Mouse (Mus musculus): Measurements from ENCODE around the gene Gm45062.
"Not testable (repeated sequence)": the region's sequence is repeated elsewhere in the genome, so short reads cannot be mapped to it uniquely, and the experiment has no call there.

Gm45062 gene

GRCm38 (mm10) chr6:8312554-8312953 is 53.3 kb downstream of the Gm45062 start:
- in situ Hi-C loops (cut with MboI, MseI), result no loop called here

- in situ Hi-C loops (cut with MboI, MseI), result no loop called here
These were observed 57.0 kb downstream of the Gm45062 start for GRCm38 (mm10) chr6:8316201-8316600.

GRCm38 (mm10) chr6:8319591-8319990 is 60.3 kb downstream of the Gm45062 start:
- in situ Hi-C loops (cut with MboI, MseI), result no loop called here

GRCm38 (mm10) chr6:8331496-8331895 is 72.2 kb downstream of the Gm45062 start:
- in situ Hi-C loops (cut with MboI, MseI), result not testable (repeated sequence)

DNA sequence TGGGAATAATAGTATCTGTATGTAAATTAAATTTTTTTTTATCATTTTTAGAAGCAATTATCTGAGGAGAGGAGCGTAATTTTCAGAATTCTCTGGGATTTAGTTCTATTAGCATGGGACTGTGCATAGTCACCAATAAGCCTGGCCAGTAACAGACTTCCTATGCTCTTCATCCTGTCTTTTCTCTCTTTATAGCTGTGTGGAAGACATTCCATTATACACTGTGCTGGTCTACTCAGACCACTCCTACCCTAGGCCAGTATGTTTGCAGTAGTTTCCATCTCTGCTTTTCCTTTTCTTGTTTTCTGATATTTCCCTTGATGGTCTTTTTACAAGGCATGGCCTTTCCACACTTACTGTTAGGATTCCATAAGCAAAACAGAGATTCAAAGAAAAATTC is 74.1 kb downstream of the Gm45062 start:
- in situ Hi-C loops (cut with MboI, MseI), result no loop called here

DNA sequence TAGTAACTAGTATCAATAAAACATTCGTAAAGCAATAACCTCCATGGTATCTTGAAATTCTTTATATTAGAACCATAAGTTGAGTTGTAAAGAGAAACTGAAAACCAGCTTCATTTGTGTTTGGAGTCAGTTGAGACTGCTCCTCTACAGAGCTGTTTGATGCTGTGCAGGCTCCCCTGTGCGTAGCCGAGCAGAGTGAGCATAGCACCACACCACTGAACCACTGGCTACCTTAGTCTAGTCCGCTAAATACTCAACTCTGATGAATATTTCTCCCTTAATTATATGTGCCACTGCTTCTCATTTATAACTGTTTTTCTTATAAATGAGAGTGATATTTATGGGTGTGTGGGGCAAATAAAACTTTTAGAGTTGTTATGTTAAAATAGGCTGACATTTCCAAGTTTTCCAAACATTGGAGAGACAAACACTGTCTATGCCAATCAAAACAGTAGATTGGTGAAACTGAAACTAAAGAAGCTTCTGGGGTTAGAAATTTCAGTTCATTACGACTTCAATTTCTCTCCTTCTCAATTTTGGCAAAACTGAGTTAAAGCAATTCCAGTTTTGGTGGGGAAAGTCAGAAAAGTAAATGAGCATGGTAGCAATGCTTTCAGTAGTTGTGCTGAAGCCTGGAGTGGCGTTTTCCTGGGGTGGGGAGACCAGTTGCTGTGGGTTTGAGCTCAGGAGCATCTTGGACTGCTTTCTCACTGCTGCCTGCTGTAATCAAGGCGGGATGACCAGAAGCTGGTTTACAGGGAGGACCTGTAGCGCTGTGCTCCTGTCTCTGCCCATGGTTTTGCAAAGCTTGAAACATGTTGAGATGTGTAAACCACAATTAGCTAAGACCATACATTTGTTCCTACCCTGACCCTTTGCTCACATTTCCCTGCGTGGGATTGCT is 77.5 kb downstream of the Gm45062 start:
- in situ Hi-C loops (cut with MboI, MseI), result no loop called here

DNA sequence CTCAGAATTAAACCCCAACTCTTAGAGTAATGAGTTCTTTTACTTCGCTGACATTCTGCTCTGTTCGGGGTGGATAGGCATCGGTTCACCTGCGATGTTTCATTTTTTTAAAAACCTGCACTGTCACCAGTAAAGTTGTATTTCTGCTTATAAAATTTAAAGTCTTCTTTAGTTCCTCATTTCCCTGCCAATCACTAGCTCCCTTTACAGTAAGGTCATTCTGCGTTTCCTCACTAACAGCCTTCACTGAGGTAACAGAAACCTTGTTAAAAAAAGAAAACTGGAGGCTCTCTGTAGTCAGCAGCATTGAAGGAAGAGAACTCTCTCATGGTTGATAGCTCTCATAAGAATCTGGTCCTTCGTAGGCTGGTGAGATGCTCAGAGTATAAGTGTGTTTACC is 80.2 kb downstream of the Gm45062 start:
- in situ Hi-C loops (cut with MboI, MseI), result no loop called here

GRCm38 (mm10) chr6:8343271-8343670 is 84.0 kb downstream of the Gm45062 start:
- in situ Hi-C loops (cut with MboI, MseI), result no loop called here

GRCm38 (mm10) chr6:8345219-8345856 is 86.1 kb downstream of the Gm45062 start:
- in situ Hi-C loops (cut with MboI, MseI), result no loop called here

DNA sequence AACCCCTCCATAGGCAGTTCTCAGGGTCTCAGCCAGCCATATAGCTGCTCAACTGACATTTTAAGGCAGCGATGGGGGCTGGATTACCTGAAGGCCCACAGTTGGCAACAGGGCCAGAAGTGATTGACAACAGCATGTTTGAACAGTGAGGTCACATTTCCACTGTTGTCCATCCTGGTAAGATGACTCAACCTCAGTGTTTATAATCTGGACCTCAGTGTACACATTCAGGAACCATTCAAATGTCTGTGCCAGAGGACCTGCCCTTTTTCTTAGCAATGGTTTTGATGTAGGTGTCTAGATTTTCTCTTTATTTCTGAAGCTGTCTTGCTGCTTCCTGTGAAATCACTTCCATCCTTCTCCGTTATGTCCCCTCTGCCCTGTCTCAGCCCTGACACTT is 87.9 kb downstream of the Gm45062 start:
- in situ Hi-C loops (cut with MboI, MseI), result no loop called here

DNA sequence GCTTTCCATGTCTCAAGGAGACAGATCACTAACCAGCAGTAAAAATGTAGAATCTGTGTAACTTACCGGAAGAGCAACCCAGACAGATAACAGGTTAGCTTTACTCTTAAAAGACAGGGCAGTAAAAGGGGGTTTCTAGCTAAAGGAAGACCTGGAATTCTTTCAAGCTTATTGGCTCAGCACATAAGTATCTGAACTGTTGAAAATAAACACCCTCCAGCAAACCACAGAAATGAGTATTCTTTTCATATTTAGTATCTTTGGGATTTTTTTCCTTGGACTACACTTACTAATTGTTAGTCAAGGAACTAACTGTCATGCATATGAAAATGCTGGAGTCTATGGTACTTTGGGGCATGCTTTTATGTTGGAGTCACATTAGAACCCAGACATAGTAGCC is 89.1 kb downstream of the Gm45062 start:
- in situ Hi-C loops (cut with MboI, MseI), result no loop called here

- in situ Hi-C loops (cut with MboI, MseI), result no loop called here
These were observed 89.9 kb downstream of the Gm45062 start for GRCm38 (mm10) chr6:8349060-8349670.

GRCm38 (mm10) chr6:8351507-8351906 is 92.3 kb downstream of the Gm45062 start:
- in situ Hi-C loops (cut with MboI, MseI), result no loop called here

GRCm38 (mm10) chr6:8352533-8353168 is 93.4 kb downstream of the Gm45062 start:
- in situ Hi-C loops (cut with MboI, MseI), result no loop called here

DNA sequence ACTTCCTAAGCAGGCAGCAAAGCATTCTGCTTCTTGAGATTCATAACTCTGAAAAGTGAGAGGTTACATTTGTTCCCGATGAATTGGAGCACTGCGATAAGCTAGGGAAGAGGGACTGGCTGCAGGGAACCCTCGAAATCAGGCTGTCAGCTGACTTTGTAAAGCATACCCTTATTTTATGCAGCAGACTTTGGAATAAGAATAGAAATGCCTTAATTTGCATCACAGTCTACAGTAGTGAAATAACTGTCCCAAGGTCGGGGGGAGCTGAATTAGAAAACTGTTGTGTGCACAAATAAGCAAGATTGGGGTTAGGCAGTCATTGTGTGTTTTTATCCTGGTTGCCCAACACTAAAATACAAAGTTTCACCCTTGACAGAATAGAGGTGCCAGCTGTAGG is 94.2 kb downstream of the Gm45062 start:
- in situ Hi-C loops (cut with MboI, MseI), result no loop called here

DNA sequence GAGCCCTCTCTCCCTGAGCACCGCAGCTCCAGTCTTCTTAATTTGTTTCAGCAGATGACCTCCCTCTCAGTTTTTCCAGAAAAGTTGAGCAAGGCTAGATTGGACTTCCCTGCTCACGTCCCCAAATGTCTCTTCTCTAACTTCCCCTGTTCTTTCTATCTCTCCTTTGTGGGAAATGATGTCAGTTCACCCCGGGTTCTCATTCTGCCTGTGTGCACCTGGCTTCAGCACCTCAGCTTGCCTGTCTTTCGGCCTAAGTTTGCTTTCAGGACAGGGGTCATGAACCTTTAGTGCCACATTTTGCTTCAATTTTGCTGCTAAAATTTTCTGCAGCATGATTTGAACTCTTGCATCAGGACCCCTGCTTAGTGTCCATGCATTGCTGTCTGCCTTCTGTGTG is 95.6 kb downstream of the Gm45062 start:
- in situ Hi-C loops (cut with MboI, MseI), result no loop called here

DNA sequence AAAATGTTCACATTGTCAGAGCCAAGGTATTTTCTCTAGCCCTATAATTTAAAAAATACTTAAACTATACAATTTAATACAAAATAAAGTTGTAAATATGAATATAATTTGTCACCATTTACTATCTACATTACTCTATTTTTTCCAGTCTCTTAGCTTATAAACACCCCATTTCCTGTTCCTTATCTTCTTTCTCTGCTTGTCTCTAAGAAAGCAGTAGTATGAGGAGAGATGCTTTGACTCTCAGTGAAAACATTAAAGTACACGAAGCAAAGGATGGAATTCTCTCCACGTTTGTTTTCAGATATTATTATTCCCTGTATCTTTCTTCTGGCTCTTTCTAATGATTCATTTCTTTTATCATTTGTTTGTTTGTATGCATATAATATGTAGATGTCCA is 99.0 kb downstream of the Gm45062 start:
- in situ Hi-C loops (cut with MboI, MseI), result no loop called here

GRCm38 (mm10) chr6:8358782-8359181 is 99.5 kb downstream of the Gm45062 start:
- in situ Hi-C loops (cut with MboI, MseI), result no loop called here

DNA sequence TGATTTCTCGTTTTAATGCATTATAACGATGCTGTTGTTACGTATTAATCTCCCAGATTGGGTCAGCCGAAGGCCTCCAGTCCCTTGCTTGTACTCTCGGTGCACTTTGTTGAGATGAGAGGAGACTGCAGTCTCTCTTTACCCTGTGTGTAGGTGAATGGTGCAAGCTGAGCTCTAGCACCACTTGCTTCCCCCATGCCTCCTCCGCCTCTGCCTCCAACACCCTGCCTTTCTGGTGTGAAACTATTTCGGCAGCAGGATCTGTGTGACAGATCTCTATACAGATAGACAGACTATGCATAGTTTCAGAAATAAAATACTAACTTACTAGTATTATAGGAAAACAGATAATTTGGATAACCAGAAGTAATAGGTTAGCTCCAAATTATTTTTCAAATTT is 101.6 kb downstream of the Gm45062 start:
- in situ Hi-C loops (cut with MboI, MseI), result no loop called here

- in situ Hi-C loops (cut with MboI, MseI), result no loop called here
These were observed 104.9 kb downstream of the Gm45062 start for GRCm38 (mm10) chr6:8364033-8364756.

DNA sequence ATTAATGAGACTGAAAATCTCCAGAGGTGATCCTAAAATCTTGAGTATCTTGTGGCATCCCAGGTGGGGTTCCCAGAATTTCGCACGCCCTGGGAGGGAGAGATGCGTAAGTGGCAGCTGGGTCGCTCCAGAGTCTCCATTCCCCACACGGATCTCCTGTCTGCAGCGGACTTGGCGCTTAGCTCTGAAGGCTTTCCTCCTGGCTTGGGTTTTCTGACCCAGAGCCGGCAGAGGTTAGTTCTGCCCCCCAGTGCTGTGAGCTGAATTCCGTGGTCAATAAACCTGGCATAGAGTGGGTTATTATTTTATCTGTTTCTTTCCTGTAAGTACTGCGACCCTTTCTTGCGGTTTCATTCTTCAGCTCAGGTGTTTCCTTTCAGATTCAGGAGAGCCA is 105.5 kb downstream of the Gm45062 start:
- in situ Hi-C loops (cut with MboI, MseI), result no loop called here

DNA sequence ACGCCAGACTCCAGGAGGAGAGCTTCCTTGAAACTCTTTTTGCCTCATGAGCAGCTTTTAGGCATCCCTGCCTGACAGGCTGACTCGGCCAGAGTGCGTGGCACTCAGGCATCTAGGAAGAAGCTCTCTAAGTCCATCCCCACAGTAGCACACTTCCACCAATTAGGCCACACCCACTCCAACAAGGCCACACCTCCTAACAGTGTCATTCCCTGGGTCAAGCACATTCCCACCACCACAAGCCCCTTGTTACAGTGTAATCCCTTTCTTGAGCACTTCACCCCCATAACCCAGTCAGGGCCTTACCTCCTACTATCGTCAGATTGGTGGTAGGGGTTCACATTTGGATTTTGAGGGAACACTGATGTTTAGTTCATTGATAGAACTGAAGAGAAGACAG is 108.4 kb downstream of the Gm45062 start:
- in situ Hi-C loops (cut with MboI, MseI), result no loop called here

Measured in regulatory T cell (primary cell).